Mouse (Mus musculus) embryo, embryonic 11.5 days (tissue): ENCODE measurements at regions not wholly inside any gene's neighbourhood (a gene's known extent, or its start where the extent isn't known, plus 50 kb on each side); places are given as distances from the start of the nearest gene placed in this dataset.

Experiments
- DNase-seq: peaks from one replicate; pipeline ENCODE4 v3.0.0-alpha.2; 2012; ENCODE audit warnings: low read depth, low spot score

DNA sequence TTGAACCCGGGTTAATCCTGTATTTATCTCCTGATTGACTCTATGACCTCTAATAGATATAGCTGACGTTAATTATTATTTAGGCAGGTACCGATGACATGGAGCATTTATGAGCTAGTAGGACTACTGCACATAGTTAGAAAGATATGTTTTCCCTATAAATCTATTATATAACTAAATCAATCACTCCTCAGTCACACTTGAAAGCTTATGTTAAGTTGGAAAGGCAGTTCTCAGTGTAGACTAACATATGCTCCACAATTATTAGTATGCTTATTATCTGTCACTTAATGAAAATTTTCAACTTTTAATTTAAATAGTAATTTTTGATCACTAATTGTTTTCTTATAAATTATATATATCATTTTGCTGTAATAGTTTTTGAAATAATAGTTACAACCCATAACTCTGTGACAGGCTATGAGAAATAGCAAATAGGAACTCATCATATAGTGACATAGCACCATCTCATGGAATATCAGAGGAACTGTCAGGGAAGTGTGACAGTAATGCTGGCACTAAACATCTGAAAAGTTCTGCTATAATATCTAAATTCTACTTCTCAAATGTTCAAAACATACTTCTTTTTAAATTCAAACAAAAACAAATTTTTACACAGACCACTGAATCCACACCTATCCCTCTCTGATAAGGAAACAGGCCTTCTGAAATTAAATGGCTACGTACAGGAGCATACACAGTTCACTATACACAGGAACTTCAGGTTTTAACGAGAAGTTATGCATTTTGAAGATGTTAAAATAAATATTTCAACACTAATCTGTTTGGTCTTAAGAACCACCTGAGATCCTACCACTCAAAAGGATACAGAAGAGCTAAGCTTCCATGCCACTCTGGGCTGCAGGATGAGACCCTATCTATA, 75.3 kb upstream of the Map2 start:
- DNase-seq, result no peak

DNA sequence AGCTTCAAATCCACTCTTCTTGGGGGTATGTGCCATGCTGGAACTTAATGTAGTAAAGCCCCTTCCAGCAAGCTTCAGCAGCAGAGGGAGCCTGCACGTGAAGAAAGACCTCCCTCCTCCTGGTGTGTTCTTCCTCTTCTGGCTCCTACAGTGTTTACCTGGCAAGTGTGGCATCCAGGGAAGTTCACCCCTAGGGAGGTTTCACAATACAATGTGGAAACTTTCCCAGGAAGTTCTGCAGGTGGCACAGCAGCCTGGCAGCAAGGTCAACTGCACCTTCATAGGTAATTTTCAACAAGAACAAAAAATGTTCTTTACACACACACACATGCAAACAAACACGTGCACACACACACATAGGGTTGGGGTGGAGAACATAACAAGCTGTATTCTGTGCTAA, 73.7 kb upstream of the Map2 start:
- DNase-seq, result no peak

DNA sequence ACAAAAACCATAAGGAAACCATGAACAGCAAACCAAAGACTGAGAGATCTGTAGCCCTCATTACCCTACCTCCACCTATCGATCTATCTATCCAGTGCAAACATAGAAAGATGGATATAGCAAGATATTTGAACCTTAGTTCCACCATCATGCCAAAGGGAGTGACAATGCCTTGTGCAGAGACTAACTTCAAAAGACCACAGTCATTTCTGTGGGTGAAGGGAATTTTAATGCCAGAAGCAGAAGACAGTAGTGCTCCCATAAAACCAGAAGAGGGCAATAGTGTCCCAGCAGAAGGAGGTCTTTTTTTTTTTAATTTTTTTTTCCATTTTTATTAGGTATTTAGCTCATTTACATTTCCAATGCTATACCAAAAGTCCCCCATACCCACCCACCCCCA, 70.6 kb upstream of the Map2 start:
- peak; percentile 32 for DNase-seq

DNA sequence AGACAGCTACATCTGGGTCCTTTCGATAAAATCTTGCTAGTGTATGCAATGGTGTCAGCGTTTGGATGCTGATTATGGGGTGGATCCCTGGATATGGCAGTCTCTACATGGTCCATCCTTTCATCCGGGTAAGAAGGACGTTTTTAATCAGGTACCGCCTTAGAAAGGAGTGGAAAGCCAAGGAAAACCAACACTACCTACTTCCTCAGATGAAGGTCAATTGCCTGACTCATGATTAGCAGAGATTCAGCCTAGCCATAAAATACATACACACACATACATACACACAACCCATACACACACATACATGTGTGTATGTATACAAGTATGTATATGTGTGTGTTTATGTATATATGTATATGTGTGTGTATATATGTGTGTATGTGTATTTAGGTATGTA, 69.9 kb upstream of the Map2 start:
- DNase-seq, result no peak

DNA sequence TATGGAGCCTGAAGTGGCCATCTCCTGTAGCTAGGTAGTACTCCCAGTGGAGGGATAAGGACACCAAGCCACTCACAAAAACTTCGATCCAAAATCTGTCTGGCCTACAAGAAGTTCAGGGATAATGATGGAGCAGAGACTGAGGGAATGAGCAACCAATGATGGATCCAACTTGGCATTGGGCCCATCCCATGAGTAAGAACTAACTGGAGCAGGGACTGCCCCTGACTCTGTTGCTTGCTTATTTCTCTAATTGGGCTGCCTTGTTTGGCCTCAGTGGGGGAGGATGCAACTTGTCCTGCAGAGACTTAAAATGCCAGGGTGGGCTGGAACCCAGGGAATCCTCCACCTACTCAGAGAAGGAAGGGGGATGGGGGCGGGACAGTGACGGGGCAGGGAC, 67.0 kb upstream of the Map2 start:
- DNase-seq, result no peak

DNA sequence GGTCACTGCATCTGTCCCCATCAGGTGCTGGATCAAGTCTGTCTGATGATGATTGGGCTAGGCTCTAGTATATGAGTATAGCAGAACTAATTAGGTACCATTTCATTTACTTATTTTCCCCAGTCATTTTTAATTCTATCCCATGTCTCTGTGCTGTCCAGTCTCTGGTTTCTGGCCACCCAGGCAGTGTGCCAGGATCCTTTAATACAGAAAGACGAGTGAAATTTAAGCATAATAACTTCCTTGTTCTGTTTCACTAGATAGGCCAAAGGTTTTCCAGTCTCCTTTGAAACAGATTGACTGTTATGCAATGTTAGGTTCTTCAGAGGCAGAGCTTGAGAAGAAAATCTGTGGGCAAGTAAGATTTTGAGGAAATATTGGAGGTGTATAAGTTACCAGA, 61.2 kb upstream of the Map2 start:
- DNase-seq, result no peak

DNA sequence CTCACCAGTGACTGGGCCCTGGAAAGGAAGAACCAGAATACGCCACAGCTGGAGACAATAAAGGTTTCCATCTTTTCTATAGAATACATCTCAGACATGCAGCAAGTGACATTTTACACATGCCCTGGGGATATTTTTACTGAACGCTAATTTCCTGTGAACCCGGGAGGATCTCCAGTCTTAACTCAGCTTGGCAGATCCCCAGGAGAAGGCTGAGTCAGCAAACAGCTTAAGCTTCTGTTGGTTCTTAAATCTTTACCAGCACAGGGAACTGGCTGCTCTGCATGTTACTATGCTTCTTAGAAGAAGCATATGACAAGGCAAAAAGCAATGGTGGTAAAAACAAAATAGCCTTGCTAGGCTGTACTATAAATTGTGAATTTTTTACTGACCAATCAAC, 59.7 kb upstream of the Map2 start:
- DNase-seq, result peak; percentile 14
